Mouse (Mus musculus) 3134 (cell line): ENCODE results near the gene Aldh1a1.

Experiments
- DNase-seq: peaks from one replicate; pipeline ENCODE4 v3.0.0-alpha.2; 2011; ENCODE audit warnings: low spot score; ENCODE audit not compliant: insufficient read length; ENCODE audit errors: extremely low read depth

Aldh1a1 gene

GRCm38 (mm10) chr19:20549409-20549808 is 56.9 kb downstream of the Aldh1a1 start:
- no peak for DNase-seq

- DNase-seq, result no peak
Observed at GRCm38 (mm10) chr19:20555365-20555764, 62.9 kb downstream of the Aldh1a1 start.

GRCm38 (mm10) chr19:20557211-20557610 is 64.7 kb downstream of the Aldh1a1 start:
- no peak for DNase-seq

GRCm38 (mm10) chr19:20558069-20558468 is 65.6 kb downstream of the Aldh1a1 start:
- no peak for DNase-seq

- DNase-seq, result no peak
Observed at GRCm38 (mm10) chr19:20558544-20558943, 66.0 kb downstream of the Aldh1a1 start.

- peak; percentile 16 for DNase-seq
Observed at GRCm38 (mm10) chr19:20558952-20559351, 66.4 kb downstream of the Aldh1a1 start.

- no peak for DNase-seq
Observed at GRCm38 (mm10) chr19:20559952-20560351, 67.4 kb downstream of the Aldh1a1 start.

GRCm38 (mm10) chr19:20562396-20562795 is 69.9 kb downstream of the Aldh1a1 start:
- no peak for DNase-seq

GRCm38 (mm10) chr19:20566294-20566693 is 73.8 kb downstream of the Aldh1a1 start:
- no peak for DNase-seq

- DNase-seq, result no peak
Observed at GRCm38 (mm10) chr19:20567039-20567438, 74.5 kb downstream of the Aldh1a1 start.

GRCm38 (mm10) chr19:20576984-20577383 is 84.5 kb downstream of the Aldh1a1 start:
- no peak for DNase-seq

- DNase-seq, result no peak
Observed at GRCm38 (mm10) chr19:20577429-20577828, 84.9 kb downstream of the Aldh1a1 start.

GRCm38 (mm10) chr19:20599951-20600350 is 107.4 kb downstream of the Aldh1a1 start:
- DNase-seq, result no peak

GRCm38 (mm10) chr19:20601739-20602138 is 109.2 kb downstream of the Aldh1a1 start:
- DNase-seq, result peak; percentile 5

- no peak for DNase-seq
Observed at GRCm38 (mm10) chr19:20603212-20603611, 110.7 kb downstream of the Aldh1a1 start.

GRCm38 (mm10) chr19:20603866-20604265 is 111.4 kb downstream of the Aldh1a1 start:
- no peak for DNase-seq

GRCm38 (mm10) chr19:20614252-20614930 is 121.9 kb downstream of the Aldh1a1 start:
- DNase-seq, result no peak

GRCm38 (mm10) chr19:20622434-20622833 is 129.9 kb downstream of the Aldh1a1 start:
- DNase-seq, result no peak

- DNase-seq, result no peak
Observed at GRCm38 (mm10) chr19:20623416-20623815, 130.9 kb downstream of the Aldh1a1 start.

GRCm38 (mm10) chr19:20631020-20631419 is 138.5 kb downstream of the Aldh1a1 start:
- no peak for DNase-seq

- no peak for DNase-seq
Observed at GRCm38 (mm10) chr19:20633876-20634691, 141.6 kb downstream of the Aldh1a1 start.

- DNase-seq, result no peak
Observed at GRCm38 (mm10) chr19:20644346-20644745, 151.8 kb downstream of the Aldh1a1 start.
